Mouse (Mus musculus) liver, embryonic 12.5 days (tissue): ENCODE measurements around the gene Ptpn14. TPM values are rescaled to one million over a fixed set of nuclear protein-coding genes. Genes with fewer than 3 reads are reported as not detected.

Experiments
- ATAC-seq: fragments of 200-750 bp; cut with Nextera tagmentation; 2 replicates; pipeline ENCODE4 v1.8.0; 2017; ENCODE audit warnings: moderate number of reproducible peaks, mild to moderate bottlenecking, moderate library complexity
- H3K27ac ChIP-seq: fragments of 300-500 bp; sonication (generic); 2 replicates; pipeline ENCODE4 v1.5.1; 2016; ENCODE audit warnings: mild to moderate bottlenecking
- H3K27me3 ChIP-seq: fragments of 300-500 bp; sonication (generic); replicated peaks from 2 replicates; pipeline ENCODE4 v1.6.1; 2016; ENCODE audit warnings: mild to moderate bottlenecking, moderate library complexity
- H3K36me3 ChIP-seq: fragments of 300-500 bp; sonication (generic); 2 replicates; pipeline ENCODE4 v1.6.1; 2016; ENCODE audit warnings: mild to moderate bottlenecking, moderate library complexity
- H3K4me1 ChIP-seq: fragments of 300-500 bp; sonication (generic); 2 replicates; pipeline ENCODE4 v1.6.1; 2016
- H3K4me2 ChIP-seq: fragments of 300-500 bp; sonication (generic); 2 replicates; pipeline ENCODE4 v1.6.1; 2016; ENCODE audit warnings: mild to moderate bottlenecking, moderate library complexity
- H3K4me3 ChIP-seq: fragments of 300-500 bp; sonication (generic); 2 replicates; pipeline ENCODE4 v1.5.1; 2016; ENCODE audit warnings: mild to moderate bottlenecking, moderate library complexity
- H3K9ac ChIP-seq: fragments of 300-500 bp; sonication (generic); 2 replicates; pipeline ENCODE4 v1.6.1; 2016; ENCODE audit warnings: mild to moderate bottlenecking, moderate library complexity
- H3K9me3 ChIP-seq: fragments of 300-500 bp; sonication (generic); replicated peaks from 2 replicates; pipeline ENCODE4 v1.6.1; 2016; ENCODE audit warnings: mild to moderate bottlenecking, moderate library complexity
- WGBS: fragments of 180-500 bp; shearing (Covaris S2); methylation state at CpG from one replicate; pipeline ENCODE4 v1.1.7; 2016; ENCODE audit not compliant: insufficient replicate concordance; 5-methylcytosine and 5-hydroxymethylcytosine counted together
- polyA plus RNA-seq: library from polyadenylated mRNA; unstranded; fragments of >200 nt; fragmentation: Nextera tagmentation; extraction: Ambion mirVana; gene quantifications from 2 replicates; pipeline ENCODE4 v1.2.1, GENCODE M21; 2016

Ptpn14 gene
- polyA plus RNA-seq, 1 experiment from 2014 or later, result 0.70 TPM

- Histone ChIP-seq H3K27ac (0 out of 2 replicates have a peak overlapping the region, but pooled peaks have one; percentile 74), H3K9ac (peak overlapping the region; percentile 84), H3K36me3 (peaks cover 4% of the 10 kb centered on the region; the same call in 1 of the 2 replicates), H3K9me3 (no peaks in the 10 kb centered on the region), H3K4me1 (peaks cover 28% of the 10 kb centered on the region), H3K4me3 (peak overlapping the region; percentile 72), H3K27me3 (no peaks in the 10 kb centered on the region), H3K4me2 (peak overlapping the region; percentile 96)
- 41% methylated on average over 28 of the region's 28 CpGs for WGBS
- ATAC-seq, result peak; percentile 43; the same call in 1 of the 2 replicates
These were observed 192.9 kb downstream of the Ptpn14 start for GRCm38 (mm10) chr1:189920701-189921567.

GRCm38 (mm10) chr1:189921568-189921817 is 193.4 kb downstream of the Ptpn14 start:
- Histone ChIP-seq H3K9me3 (no peaks in the 10 kb centered on the region), H3K27me3 (no peaks in the 10 kb centered on the region), H3K4me3 (peak overlapping the region; percentile 72), H3K36me3 (0 out of 2 replicates have a peak, but pooled peaks cover 2% of the 10 kb centered on the region), H3K4me1 (peaks cover 28% of the 10 kb centered on the region), H3K9ac (peak overlapping the region; percentile 84), H3K27ac (peak overlapping the region; percentile 74; the same call in 1 of the 2 replicates), H3K4me2 (peak overlapping the region; percentile 96)
- WGBS, result 6% methylated on average over 4 of the region's 4 CpGs
- no peak for ATAC-seq

DNA sequence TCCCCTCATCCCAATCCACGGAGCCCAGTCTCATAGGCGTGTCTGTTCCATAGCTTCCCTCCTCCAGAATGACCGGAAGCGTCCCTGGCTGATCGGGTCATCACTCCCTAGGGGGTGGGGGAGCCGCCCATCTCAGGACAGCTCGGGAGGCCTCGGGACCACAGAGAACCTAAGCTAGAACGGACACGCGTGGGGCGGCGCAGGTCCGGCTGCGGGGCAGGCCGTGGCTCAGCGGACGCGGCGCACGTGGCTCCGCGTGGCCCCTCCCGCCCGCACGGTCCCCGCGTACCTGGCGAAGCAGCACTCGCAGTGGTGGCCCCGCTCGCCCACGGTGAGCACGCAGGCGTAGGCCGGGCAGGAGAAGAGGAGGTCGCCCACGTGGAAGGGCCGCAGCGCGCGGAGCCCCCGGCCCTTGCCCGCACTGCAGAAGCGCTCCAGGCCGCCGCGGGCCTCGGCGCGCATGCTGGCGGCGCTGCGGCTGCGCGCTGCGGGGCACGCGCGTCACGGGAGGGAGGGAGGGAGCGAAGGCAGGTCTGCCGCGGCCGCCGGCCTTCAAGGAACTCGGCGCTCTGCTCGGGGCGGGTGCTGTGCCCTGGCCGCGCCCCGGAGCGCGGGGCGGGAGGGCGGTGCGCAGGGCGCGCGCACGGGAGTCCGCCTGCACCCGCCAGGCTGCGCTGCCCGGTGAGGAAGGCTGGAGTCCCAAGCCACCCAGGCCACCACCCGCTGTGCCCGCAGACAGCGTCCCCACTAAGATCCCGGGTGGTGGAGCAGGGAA is 193.9 kb downstream of the Ptpn14 start, which contains the start of gene Smyd2:
Gene Smyd2, minus strand, starts transcription at position 546 of the 775 bp plus-strand sequence.
- Histone ChIP-seq H3K27me3 (no peaks in the 10 kb centered on the region), H3K27ac (peak within 1 kb of the TSS; percentile 74), H3K4me3 (peak within 1 kb of the TSS; percentile 72), H3K4me1 (peaks cover 28% of the 10 kb centered on the region), H3K4me2 (peak within 1 kb of the TSS; percentile 96), H3K36me3 (0 out of 2 replicates have a peak, but pooled peaks cover 2% of the 10 kb centered on the region), H3K9ac (peak within 1 kb of the TSS; percentile 84), H3K9me3 (no peaks in the 10 kb centered on the region)
- ATAC-seq, result peak; percentile 90
- under 1% methylated on average over 77 of the region's 90 CpGs for WGBS

GRCm38 (mm10) chr1:189922721-189923120 is 194.7 kb downstream of the Ptpn14 start:
- peak overlapping the region; percentile 84 for H3K9ac ChIP-seq
- 31% methylated on average over 9 of the region's 9 CpGs for WGBS

DNA sequence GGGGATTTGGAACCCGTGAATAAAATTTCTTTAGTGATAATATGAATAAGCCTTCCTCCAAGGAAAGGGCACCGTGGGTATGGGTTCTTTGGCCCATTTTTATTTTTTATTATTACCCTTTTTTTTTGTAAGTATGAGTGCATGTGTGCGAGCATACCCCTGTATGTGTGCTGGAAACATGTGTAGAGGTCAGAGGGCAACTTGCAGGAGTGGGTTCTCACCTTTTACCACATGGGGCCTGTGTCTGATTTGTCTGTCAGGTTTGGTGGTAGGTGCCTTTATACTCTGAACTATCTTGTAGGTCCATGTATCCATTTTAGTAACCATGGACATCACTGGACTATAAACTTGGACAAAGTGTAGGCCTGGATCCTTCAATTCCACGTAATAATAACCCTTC is 195.1 kb downstream of the Ptpn14 start:
- Histone ChIP-seq H3K4me2 (peak overlapping the region; percentile 96; the same call in 1 of the 2 replicates), H3K9ac (no peak overlapping the region), H3K4me1 (peaks cover 28% of the 10 kb centered on the region), H3K27me3 (no peaks in the 10 kb centered on the region), H3K4me3 (no peak overlapping the region), H3K36me3 (0 out of 2 replicates have a peak, but pooled peaks cover 2% of the 10 kb centered on the region), H3K27ac (no peak overlapping the region), H3K9me3 (no peaks in the 10 kb centered on the region)
- no peak for ATAC-seq
- 82% methylated on average over 4 of the region's 4 CpGs for WGBS

More at GRCm38 (mm10) chr1:189922721-189923120, 194.7 kb downstream of the Ptpn14 start:
- H3K4me2 ChIP-seq, result peak overlapping the region; percentile 96
- H3K4me3 ChIP-seq, result peak overlapping the region; percentile 72
- H3K27me3 ChIP-seq, result no peaks in the 10 kb centered on the region
- no peak for ATAC-seq
- 0 out of 2 replicates have a peak, but pooled peaks cover 2% of the 10 kb centered on the region for H3K36me3 ChIP-seq
- H3K27ac ChIP-seq, result no peak overlapping the region
- H3K4me1 ChIP-seq, result peaks cover 28% of the 10 kb centered on the region
- H3K9me3 ChIP-seq, result no peaks in the 10 kb centered on the region

DNA sequence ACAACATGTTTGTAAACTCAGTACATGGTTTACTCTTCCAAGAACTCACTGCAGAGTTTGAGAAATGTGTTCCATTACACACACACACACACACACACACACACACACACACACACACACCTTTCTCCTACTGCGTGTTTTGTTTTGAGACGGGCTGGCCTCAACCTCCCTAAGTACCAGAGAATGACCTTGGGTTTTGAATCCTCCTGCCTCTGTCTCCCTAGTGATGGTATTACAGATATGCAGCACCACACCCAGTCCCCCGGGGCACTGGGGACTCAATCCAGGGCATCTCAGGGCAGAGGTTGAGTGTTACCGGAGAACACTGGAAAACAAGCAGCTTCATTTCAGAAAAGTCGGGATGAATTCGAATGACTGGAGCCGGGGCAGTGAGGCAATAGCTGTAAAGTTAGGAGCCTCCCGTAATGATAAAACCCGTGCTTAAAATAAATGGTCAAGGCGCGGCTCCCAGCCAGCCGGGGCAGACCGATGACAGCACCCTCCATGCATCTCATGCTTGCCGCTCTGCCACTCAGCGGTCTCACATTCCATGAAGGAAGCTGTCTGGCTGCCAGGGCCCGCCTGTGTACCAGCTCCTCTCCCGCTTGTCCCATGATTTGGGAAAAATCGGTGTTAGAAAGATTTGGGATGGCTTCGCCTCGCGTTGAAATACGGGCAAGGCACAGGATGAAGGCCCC is 196.0 kb downstream of the Ptpn14 start:
- H3K27ac ChIP-seq, result no peak overlapping the region
- no peak for ATAC-seq
- no peaks in the 10 kb centered on the region for H3K36me3 ChIP-seq
- 79% methylated on average over 22 of the region's 22 CpGs for WGBS
- H3K9me3 ChIP-seq, result no peaks in the 10 kb centered on the region
- peaks cover 25% of the 10 kb centered on the region for H3K4me1 ChIP-seq
- no peak overlapping the region for H3K4me3 ChIP-seq
- H3K27me3 ChIP-seq, result no peaks in the 10 kb centered on the region
- H3K4me2 ChIP-seq, result no peak overlapping the region
- no peak overlapping the region for H3K9ac ChIP-seq

GRCm38 (mm10) chr1:189926279-189926678 is 198.2 kb downstream of the Ptpn14 start:
- H3K27me3 ChIP-seq, result no peaks in the 10 kb centered on the region
- no peaks in the 10 kb centered on the region for H3K36me3 ChIP-seq
- H3K4me2 ChIP-seq, result no peak overlapping the region
- H3K9me3 ChIP-seq, result no peaks in the 10 kb centered on the region
- H3K4me1 ChIP-seq, result peaks cover 16% of the 10 kb centered on the region
- WGBS, result 67% methylated on average over 8 of the region's 8 CpGs
- H3K9ac ChIP-seq, result no peak overlapping the region
- no peak overlapping the region for H3K27ac ChIP-seq
- H3K4me3 ChIP-seq, result no peak overlapping the region
- ATAC-seq, result no peak

Other genes with a start within 250 kb of the Ptpn14 start
- gene Cenpf, start 40.2 kb upstream of the Ptpn14 start, polyA plus RNA-seq, result 52.5 and 54.0 TPM in 2 replicates
- gene Smyd2, start 194.1 kb downstream of the Ptpn14 start, polyA plus RNA-seq, result 49.0 and 53.4 TPM in 2 replicates